Mouse (Mus musculus) midbrain, postnatal 0 days (tissue): ENCODE data around the gene B3glct. TPM values are rescaled to one million over a fixed set of nuclear protein-coding genes. Genes with fewer than 3 reads are reported as not detected.

Source experiments
- ATAC-seq: fragments of 200-750 bp; cut with Nextera tagmentation; 2 replicates; pipeline ENCODE4 v1.8.0; 2017; ENCODE audit warnings: moderate number of reproducible peaks, mild to moderate bottlenecking, moderate TSS enrichment, moderate library complexity; ENCODE audit not compliant: low FRiP score
- DNase-seq: peaks from one replicate; pipeline ENCODE4 v3.0.0-alpha.2; 2015; ENCODE audit warnings: low spot score
- H3K27ac ChIP-seq: fragments of 300-500 bp; sonication (generic); 2 replicates; pipeline ENCODE4 v1.5.1; 2014; ENCODE audit warnings: low read depth, mild to moderate bottlenecking, low read length, mixed read lengths
- H3K27me3 ChIP-seq: fragments of 300-500 bp; sonication (generic); 2 replicates; pipeline ENCODE4 v1.6.1; 2014; ENCODE audit warnings: low read length, control low read depth, mixed read lengths; ENCODE audit not compliant: insufficient read depth
- H3K36me3 ChIP-seq: fragments of 300-500 bp; sonication (generic); 2 replicates; pipeline ENCODE4 v1.6.1; 2014; ENCODE audit warnings: low read length, control low read depth, mixed read lengths; ENCODE audit not compliant: insufficient read depth
- H3K4me1 ChIP-seq: fragments of 300-500 bp; sonication (generic); 2 replicates; pipeline ENCODE4 v1.6.1; 2014; ENCODE audit warnings: mild to moderate bottlenecking, control low read depth, antibody characterized with exemption, low read length, mixed read lengths; ENCODE audit not compliant: insufficient read depth
- H3K4me2 ChIP-seq: fragments of 300-500 bp; sonication (generic); 2 replicates; pipeline ENCODE4 v1.6.1; 2014; ENCODE audit warnings: low read depth, mild to moderate bottlenecking, low read length, mixed read lengths; ENCODE audit not compliant: poor library complexity, severe bottlenecking
- H3K4me3 ChIP-seq: fragments of 300-500 bp; sonication (generic); 2 replicates; pipeline ENCODE4 v1.5.1; 2014; ENCODE audit warnings: low read depth, mild to moderate bottlenecking, low read length, moderate library complexity
- H3K9ac ChIP-seq: fragments of 300-500 bp; sonication (generic); replicated peaks from 2 replicates; pipeline ENCODE4 v1.6.1; 2014; ENCODE audit warnings: mild to moderate bottlenecking, low read length, moderate library complexity, mixed read lengths; ENCODE audit not compliant: poor library complexity, severe bottlenecking
- H3K9me3 ChIP-seq: fragments of 300-500 bp; sonication (generic); 2 replicates; pipeline ENCODE4 v1.6.1; 2016; ENCODE audit warnings: low read length, control low read depth
- CTCF ChIP-seq: IDR thresholded peaks from 2 replicates; pipeline ENCODE4 v1.5.1; 2016; ENCODE audit warnings: antibody characterized with exemption, mild to moderate bottlenecking
- WGBS: fragments of 180-500 bp; shearing (Covaris S2); extraction: QIAGEN DNeasy Blood & Tissue Kit; methylation state at CpG from one replicate; pipeline ENCODE4 v1.1.7; 2014; 5-methylcytosine and 5-hydroxymethylcytosine counted together
- polyA plus RNA-seq: library from polyadenylated mRNA; unstranded; fragments of >200 nt; fragmentation: Nextera tagmentation; extraction: Ambion mirVana; gene quantifications from 2 replicates; pipeline ENCODE4 v1.2.1, GENCODE M21; 2015
- total RNA-seq: library from RNA; depleted of rRNA; stranded (reverse); fragments of >200 nt; gene quantifications from 2 replicates; pipeline ENCODE4 v1.2.3, GENCODE M21; 2014

B3glct gene
- total and polyA plus RNA-seq, 2 experiments from 2014 or later = 18.1 to 25.6 TPM

- no peaks in the 10 kb centered on the region for H3K4me1 ChIP-seq
- no peak overlapping the region for H3K27ac ChIP-seq
- TF ChIP-seq CTCF = 0 out of 2 replicates have a peak, but pooled peaks have one; percentile 7
- no peak overlapping the region for H3K4me2 ChIP-seq
- H3K27me3 ChIP-seq = no peaks in the 10 kb centered on the region
- 83% methylated on average over 3 of the region's 3 CpGs for WGBS
- H3K36me3 ChIP-seq = no peaks in the 10 kb centered on the region
- no peak for ATAC-seq
- no peaks in the 10 kb centered on the region for H3K9me3 ChIP-seq
- H3K4me3 ChIP-seq = no peak overlapping the region
- no peak for DNase-seq
- no peak overlapping the region for H3K9ac ChIP-seq
Measured at GRCm38 (mm10) chr5:149693968-149694367, 15.9 kb downstream of the B3glct start.

- Histone ChIP-seq H3K27ac (no peak overlapping the region), H3K9ac (no peak overlapping the region), H3K4me2 (no peak overlapping the region), H3K4me1 (no peaks in the 10 kb centered on the region), H3K9me3 (no peaks in the 10 kb centered on the region), H3K27me3 (no peaks in the 10 kb centered on the region), H3K4me3 (no peak overlapping the region), H3K36me3 (no peaks in the 10 kb centered on the region)
- TF ChIP-seq CTCF = no peak
- WGBS = 86% methylated on average over 18 of the region's 18 CpGs
- ATAC-seq (no peak), DNase-seq (no peak)
Measured at GRCm38 (mm10) chr5:149695077-149695750, 17.2 kb downstream of the B3glct start.

- no peak overlapping the region for H3K4me2 ChIP-seq
- H3K27me3 ChIP-seq = no peaks in the 10 kb centered on the region
- no peak overlapping the region for H3K9ac ChIP-seq
- H3K4me1 ChIP-seq = no peaks in the 10 kb centered on the region
- H3K4me3 ChIP-seq = no peak overlapping the region
- DNase-seq = no peak
- H3K36me3 ChIP-seq = no peaks in the 10 kb centered on the region
- TF ChIP-seq CTCF = peak; percentile 44
- H3K27ac ChIP-seq = no peak overlapping the region
- no peak for ATAC-seq
- no peaks in the 10 kb centered on the region for H3K9me3 ChIP-seq
Measured at GRCm38 (mm10) chr5:149702770-149703169, 24.7 kb downstream of the B3glct start.

- Histone ChIP-seq H3K4me1 (no peaks in the 10 kb centered on the region; the same call in 1 of the 2 replicates), H3K27ac (no peak overlapping the region), H3K9me3 (no peaks in the 10 kb centered on the region), H3K4me3 (no peak overlapping the region), H3K36me3 (no peaks in the 10 kb centered on the region), H3K9ac (no peak overlapping the region), H3K27me3 (no peaks in the 10 kb centered on the region), H3K4me2 (no peak overlapping the region)
- TF ChIP-seq CTCF = peak; percentile 50
- ATAC-seq = no peak
- 93% methylated on average over 4 of the region's 4 CpGs for WGBS
- no peak for DNase-seq
Measured at GRCm38 (mm10) chr5:149711545-149711944, 33.5 kb downstream of the B3glct start.

GRCm38 (mm10) chr5:149713170-149713774 is 35.2 kb downstream of the B3glct start:
- Histone ChIP-seq H3K27ac (no peak overlapping the region), H3K9me3 (no peaks in the 10 kb centered on the region)

GRCm38 (mm10) chr5:149713834-149714233 is 35.8 kb downstream of the B3glct start:
- Histone ChIP-seq H3K9ac (0 out of 2 replicates have a peak overlapping the region, but pooled peaks have one; percentile 4), H3K4me1 (no peaks in the 10 kb centered on the region; the same call in 1 of the 2 replicates), H3K27ac (no peak overlapping the region), H3K36me3 (no peaks in the 10 kb centered on the region), H3K4me2 (peak overlapping the region; percentile 27), H3K4me3 (no peak overlapping the region), H3K9me3 (no peaks in the 10 kb centered on the region), H3K27me3 (no peaks in the 10 kb centered on the region)
- 38% methylated on average over 16 of the region's 16 CpGs for WGBS
- no peak for TF ChIP-seq CTCF
- peak; percentile 5 for DNase-seq
- no peak for ATAC-seq

More at GRCm38 (mm10) chr5:149713170-149713774, 35.2 kb downstream of the B3glct start:
- H3K9ac ChIP-seq = 0 out of 2 replicates have a peak overlapping the region, but pooled peaks have one; percentile 4
- no peak overlapping the region for H3K4me3 ChIP-seq
- DNase-seq (peak; percentile 89), ATAC-seq (peak; percentile 52)
- H3K4me1 ChIP-seq = no peaks in the 10 kb centered on the region; the same call in 1 of the 2 replicates
- WGBS = 30% methylated on average over 11 of the region's 11 CpGs
- no peaks in the 10 kb centered on the region for H3K36me3 ChIP-seq
- no peaks in the 10 kb centered on the region for H3K27me3 ChIP-seq
- peak; percentile 80 for TF ChIP-seq CTCF
- H3K4me2 ChIP-seq = peak overlapping the region; percentile 27; the same call in 1 of the 2 replicates
